Mouse (Mus musculus): ENCODE data around the gene H60b. TPM values are rescaled to one million over a fixed set of nuclear protein-coding genes. Genes with fewer than 3 reads are reported as not detected.
"Not testable (repeated sequence)": the region's sequence is repeated elsewhere in the genome, so short reads cannot be mapped to it uniquely, and the experiment has no call there.

Gene H60b
- polyA plus RNA-seq, 1 experiment = 0.25 TPM

GRCm38 (mm10) chr10:22172431-22173334, 14.3 kb downstream of the H60b start:
- WGBS = 63% methylated on average over 5 of the region's 5 CpGs
- H3K36me3 ChIP-seq (ENCODE audit: control insufficient read depth, insufficient read depth, low read length); H3K4me3 ChIP-seq (ENCODE audit: insufficient read depth, low read depth, low read length); H3K27ac ChIP-seq (ENCODE audit: insufficient read depth, low read depth, low read length); H3K27me3 ChIP-seq (replicated peaks; ENCODE audit: control insufficient read depth, insufficient read depth, low read length); DNase-seq; H3K4me1 ChIP-seq (ENCODE audit: control insufficient read depth, insufficient read depth, low read length): not testable (repeated sequence)

GRCm38 (mm10) chr10:22173335-22174189, 15.2 kb downstream of the H60b start:
- H3K27ac ChIP-seq (ENCODE audit: insufficient read depth, low read depth, low read length); H3K36me3 ChIP-seq (ENCODE audit: control insufficient read depth, insufficient read depth, low read length); DNase-seq; H3K4me1 ChIP-seq (ENCODE audit: control insufficient read depth, insufficient read depth, low read length); H3K4me3 ChIP-seq (ENCODE audit: insufficient read depth, low read depth, low read length); H3K27me3 ChIP-seq (replicated peaks; ENCODE audit: control insufficient read depth, insufficient read depth, low read length): not testable (repeated sequence)
- 19% methylated on average over 12 of the region's 17 CpGs for WGBS

GRCm38 (mm10) chr10:22174190-22174487, 15.8 kb downstream of the H60b start:
- not testable (repeated sequence) for H3K4me3 ChIP-seq (ENCODE audit: insufficient read depth, low read depth, low read length); H3K27me3 ChIP-seq (replicated peaks; ENCODE audit: control insufficient read depth, insufficient read depth, low read length); H3K36me3 ChIP-seq (ENCODE audit: control insufficient read depth, insufficient read depth, low read length); DNase-seq; H3K27ac ChIP-seq (ENCODE audit: insufficient read depth, low read depth, low read length); H3K4me1 ChIP-seq (ENCODE audit: control insufficient read depth, insufficient read depth, low read length)
- WGBS = 86% methylated on average over 2 of the region's 2 CpGs

- not testable (repeated sequence) for H3K27me3 ChIP-seq (replicated peaks; ENCODE audit: control insufficient read depth, insufficient read depth, low read length); H3K36me3 ChIP-seq (ENCODE audit: control insufficient read depth, insufficient read depth, low read length); H3K4me3 ChIP-seq (ENCODE audit: insufficient read depth, low read depth, low read length); H3K4me1 ChIP-seq (ENCODE audit: control insufficient read depth, insufficient read depth, low read length); H3K27ac ChIP-seq (ENCODE audit: insufficient read depth, low read depth, low read length); DNase-seq
- WGBS = 90% methylated on average over 2 of the region's 2 CpGs
Measured at GRCm38 (mm10) chr10:22176515-22176914, 18.1 kb downstream of the H60b start.

- H3K4me1 ChIP-seq (ENCODE audit: control insufficient read depth, insufficient read depth, low read length); H3K4me3 ChIP-seq (ENCODE audit: insufficient read depth, low read depth, low read length); H3K27me3 ChIP-seq (replicated peaks; ENCODE audit: control insufficient read depth, insufficient read depth, low read length); H3K36me3 ChIP-seq (ENCODE audit: control insufficient read depth, insufficient read depth, low read length); H3K27ac ChIP-seq (ENCODE audit: insufficient read depth, low read depth, low read length); DNase-seq: not testable (repeated sequence)
- WGBS = 20% methylated on average over 8 of the region's 10 CpGs
Measured at GRCm38 (mm10) chr10:22191035-22191434, 32.6 kb downstream of the H60b start.

GRCm38 (mm10) chr10:22201352-22201751, 43.0 kb downstream of the H60b start:
- WGBS = 92% methylated on average over 3 of the region's 3 CpGs

GRCm38 (mm10) chr10:22202784-22203583, 44.6 kb downstream of the H60b start:
- not testable (repeated sequence) for H3K4me1 ChIP-seq (ENCODE audit: control insufficient read depth, insufficient read depth, low read length); H3K27ac ChIP-seq (ENCODE audit: insufficient read depth, low read depth, low read length); H3K27me3 ChIP-seq (replicated peaks; ENCODE audit: control insufficient read depth, insufficient read depth, low read length); DNase-seq; H3K4me3 ChIP-seq (ENCODE audit: insufficient read depth, low read depth, low read length); H3K36me3 ChIP-seq (ENCODE audit: control insufficient read depth, insufficient read depth, low read length)
- no CpG with 5 or more reads among the region's 2 CpGs for WGBS

More at GRCm38 (mm10) chr10:22201352-22201751, 43.0 kb downstream of the H60b start:
- H3K4me1 ChIP-seq (ENCODE audit: control insufficient read depth, insufficient read depth, low read length); H3K27me3 ChIP-seq (replicated peaks; ENCODE audit: control insufficient read depth, insufficient read depth, low read length); H3K36me3 ChIP-seq (ENCODE audit: control insufficient read depth, insufficient read depth, low read length); H3K27ac ChIP-seq (ENCODE audit: insufficient read depth, low read depth, low read length); H3K4me3 ChIP-seq (ENCODE audit: insufficient read depth, low read depth, low read length); DNase-seq: not testable (repeated sequence)

GRCm38 (mm10) chr10:22206443-22206842, 48.1 kb downstream of the H60b start:
- 50% methylated on average over 1 of the region's 1 CpGs for WGBS
- not testable (repeated sequence) for DNase-seq; H3K27me3 ChIP-seq (replicated peaks; ENCODE audit: control insufficient read depth, insufficient read depth, low read length); H3K36me3 ChIP-seq (ENCODE audit: control insufficient read depth, insufficient read depth, low read length); H3K27ac ChIP-seq (ENCODE audit: insufficient read depth, low read depth, low read length); H3K4me3 ChIP-seq (ENCODE audit: insufficient read depth, low read depth, low read length); H3K4me1 ChIP-seq (ENCODE audit: control insufficient read depth, insufficient read depth, low read length)
